Mouse (Mus musculus) C2C12 (cell line): ENCODE measurements around the gene Crabp2. TPM values are rescaled to one million over a fixed set of nuclear protein-coding genes. Genes with fewer than 3 reads are reported as not detected.

ENCODE experiments used
- H3K27me3 ChIP-seq: one replicate; pipeline ENCODE4 v1.6.1; 2011; ENCODE audit not compliant: control insufficient read depth, insufficient read depth, insufficient read length
- H3K36me3 ChIP-seq: one replicate; pipeline ENCODE4 v1.6.1; 2011; ENCODE audit not compliant: control insufficient read depth, insufficient read depth
- H3K4me3 ChIP-seq: one replicate; pipeline ENCODE4 v1.5.1; 2011; ENCODE audit warnings: mild to moderate bottlenecking, control low read depth; ENCODE audit not compliant: poor library complexity, insufficient read depth, severe bottlenecking
- H3K79me2 ChIP-seq: one replicate; pipeline ENCODE4 v1.6.1; 2011; ENCODE audit not compliant: control insufficient read depth, insufficient read depth
- H3K79me3 ChIP-seq: one replicate; pipeline ENCODE4 v1.6.1; 2011; ENCODE audit warnings: low read depth, control low read depth
- H3ac ChIP-seq: one replicate; pipeline ENCODE3; 2011; ENCODE audit warnings: low read depth; ENCODE audit not compliant: control insufficient read depth, insufficient read length
- CEBPB ChIP-seq: IDR thresholded peaks from one replicate; pipeline ENCODE4 v1.6.1; 2011; ENCODE audit warnings: low read depth, mild to moderate bottlenecking, control low read depth, moderate library complexity
- CTCF ChIP-seq: IDR thresholded peaks from one replicate; pipeline ENCODE4 v1.5.1; 2011; ENCODE audit not compliant: control insufficient read depth, insufficient read depth, insufficient read length
- FOSL1 ChIP-seq: IDR thresholded peaks from one replicate; pipeline ENCODE4 v1.8.0; 2011; ENCODE audit warnings: mild to moderate bottlenecking, low read length; ENCODE audit not compliant: poor library complexity, insufficient read depth, severe bottlenecking
- MAX ChIP-seq: IDR thresholded peaks from one replicate; pipeline ENCODE4 v1.6.1; 2011; ENCODE audit warnings: mild to moderate bottlenecking, control low read depth
- MYOD1 ChIP-seq: IDR thresholded peaks from one replicate; pipeline ENCODE4 v1.6.1; 2011; ENCODE audit warnings: low read depth; ENCODE audit not compliant: control insufficient read depth, insufficient read length
- MYOG ChIP-seq: IDR thresholded peaks from one replicate; pipeline ENCODE4 v1.6.1; 2011; ENCODE audit not compliant: control insufficient read depth, insufficient read length; ENCODE audit errors: extremely low read depth
- USF1 ChIP-seq: IDR thresholded peaks from one replicate; pipeline ENCODE4 v1.6.1; 2011; ENCODE audit warnings: low read depth, mild to moderate bottlenecking, control low read depth, moderate library complexity
- polyA plus RNA-seq: library from polyadenylated mRNA; unstranded; fragments of >200 nt; fragmentation: generic; extraction: Trizol; gene quantifications from one replicate; pipeline ENCODE4 v1.2.1, GENCODE M21; 2012; ENCODE audit warnings: missing spikeins

Gene Crabp2
- polyA plus RNA-seq, 1 experiment: 14.4 TPM

- Histone ChIP-seq H3K79me2 (no peaks in the 10 kb centered on the region), H3K36me3 (no peaks in the 10 kb centered on the region), H3K79me3 (no peaks in the 10 kb centered on the region), H3K4me3 (no peak overlapping the region), H3ac (no peak overlapping the region), H3K27me3 (no peaks in the 10 kb centered on the region)
- TF ChIP-seq FOSL1 (no peak), CEBPB (no peak), MAX (no peak), MYOG (no peak), MYOD1 (no peak), CTCF (no peak), USF1 (no peak)
These were observed 37.2 kb downstream of the Crabp2 start for GRCm38 (mm10) chr3:87985505-87986320.

GRCm38 (mm10) chr3:87986868-87987267 is 38.4 kb downstream of the Crabp2 start:
- Histone ChIP-seq H3K36me3 (no peaks in the 10 kb centered on the region), H3ac (no peak overlapping the region), H3K4me3 (no peak overlapping the region), H3K79me2 (no peaks in the 10 kb centered on the region), H3K79me3 (no peaks in the 10 kb centered on the region), H3K27me3 (no peaks in the 10 kb centered on the region)
- TF ChIP-seq MYOG: no peak
- peak; percentile 28 for TF ChIP-seq FOSL1
- peak; percentile 83 for TF ChIP-seq CTCF
- TF ChIP-seq MAX: no peak
- TF ChIP-seq MYOD1: peak; percentile 7
- no peak for TF ChIP-seq CEBPB
- no peak for TF ChIP-seq USF1

- Histone ChIP-seq H3K36me3 (no peaks in the 10 kb centered on the region), H3K79me3 (no peaks in the 10 kb centered on the region), H3K4me3 (no peak overlapping the region), H3ac (no peak overlapping the region), H3K27me3 (no peaks in the 10 kb centered on the region), H3K79me2 (no peaks in the 10 kb centered on the region)
- TF ChIP-seq CTCF: no peak
- no peak for TF ChIP-seq MAX
- TF ChIP-seq CEBPB: no peak
- no peak for TF ChIP-seq FOSL1
- no peak for TF ChIP-seq MYOD1
- TF ChIP-seq MYOG: no peak
- TF ChIP-seq USF1: no peak
These were observed 39.2 kb downstream of the Crabp2 start for GRCm38 (mm10) chr3:87987633-87988032.

- no peaks in the 10 kb centered on the region for H3K79me2 ChIP-seq
- H3K36me3 ChIP-seq: no peaks in the 10 kb centered on the region
- no peaks in the 10 kb centered on the region for H3K27me3 ChIP-seq
- TF ChIP-seq CTCF (no peak), MAX (no peak), FOSL1 (no peak)
- no peak overlapping the region for H3ac ChIP-seq
- no peak overlapping the region for H3K4me3 ChIP-seq
- H3K79me3 ChIP-seq: no peaks in the 10 kb centered on the region
These were observed 39.6 kb downstream of the Crabp2 start for GRCm38 (mm10) chr3:87988068-87988467.

- TF ChIP-seq CEBPB (no peak), MAX (no peak)
- H3K4me3 ChIP-seq: no peak overlapping the region
- peaks cover under 1% of the 10 kb centered on the region for H3K27me3 ChIP-seq
- H3K79me2 ChIP-seq: no peaks in the 10 kb centered on the region
- no peaks in the 10 kb centered on the region for H3K36me3 ChIP-seq
- H3K79me3 ChIP-seq: no peaks in the 10 kb centered on the region
- no peak overlapping the region for H3ac ChIP-seq
These were observed 41.5 kb downstream of the Crabp2 start for GRCm38 (mm10) chr3:87989935-87990334.

- H3ac ChIP-seq: no peak overlapping the region
- H3K79me3 ChIP-seq: no peaks in the 10 kb centered on the region
- H3K36me3 ChIP-seq: no peaks in the 10 kb centered on the region
- no peak overlapping the region for H3K4me3 ChIP-seq
- H3K79me2 ChIP-seq: no peaks in the 10 kb centered on the region
- H3K27me3 ChIP-seq: peaks cover 35% of the 10 kb centered on the region
- TF ChIP-seq CEBPB (no peak), MYOG (no peak), CTCF (no peak)
These were observed 45.0 kb downstream of the Crabp2 start for GRCm38 (mm10) chr3:87993436-87993835.
